Mouse (Mus musculus) NIH3T3 (cell line): Measurements from ENCODE around the gene Chst11.

Source experiments
- DNase-seq: peaks from one replicate; pipeline ENCODE4 v3.0.0-alpha.2; 2012; ENCODE audit warnings: low read depth

Chst11 gene

DNA sequence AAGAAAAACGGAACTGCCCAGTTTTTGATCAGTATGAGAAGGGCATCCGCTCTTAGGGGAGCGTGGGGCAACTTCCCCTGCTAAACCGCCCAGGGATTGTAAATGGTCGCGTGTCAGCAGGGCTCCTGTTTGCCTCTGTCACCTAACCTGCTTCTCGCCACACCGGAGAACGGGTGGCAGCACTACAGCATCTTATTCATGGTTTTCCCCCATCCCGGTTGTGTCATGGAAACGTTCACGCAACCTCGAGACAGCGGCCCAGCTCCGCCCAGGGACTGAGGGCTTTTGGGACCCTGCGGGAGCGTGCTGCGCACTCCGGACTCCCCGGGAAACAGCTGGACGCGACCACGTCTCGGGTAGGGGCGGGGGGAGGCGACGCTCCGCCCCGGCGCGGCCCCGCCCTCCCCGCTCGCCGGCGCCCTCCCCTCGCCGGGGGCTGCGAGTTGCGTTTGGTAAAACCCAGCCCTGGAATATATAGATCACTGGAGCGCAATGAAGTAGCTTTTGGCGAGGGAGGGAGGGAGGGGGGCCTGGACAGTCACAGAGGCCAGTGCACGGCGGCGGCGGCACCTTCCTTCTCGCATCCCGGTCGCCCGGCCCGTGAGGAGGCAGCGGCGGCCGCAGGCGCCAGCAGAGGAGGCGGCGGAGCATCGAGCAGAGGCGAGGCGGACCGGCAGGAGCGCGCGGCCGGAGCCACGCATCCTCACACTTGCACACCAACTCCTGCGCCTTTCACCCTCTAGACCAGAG lies at the start of gene Chst11:
Gene Chst11, plus strand, starts transcription at position 549 of the 750 bp plus-strand sequence.
- DNase-seq = peak; percentile 90

DNA sequence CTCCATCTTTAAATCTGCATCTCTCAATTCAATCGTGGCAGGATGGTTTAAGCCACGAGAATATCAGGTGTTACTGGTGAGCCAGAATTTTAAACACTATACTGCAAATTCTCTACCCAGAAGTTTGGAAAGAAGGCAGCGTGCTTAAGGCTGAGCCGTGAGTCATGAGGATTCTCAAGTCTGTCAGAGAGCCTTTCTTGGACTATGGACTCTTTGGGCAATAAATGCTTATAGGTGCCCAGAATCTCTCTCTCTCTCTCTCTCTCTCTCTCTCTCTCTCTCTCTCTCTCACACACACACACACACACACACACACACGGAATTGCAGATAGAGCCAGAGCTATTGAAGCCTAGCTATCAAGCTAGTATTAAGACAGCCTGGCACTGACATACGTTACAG lies 49.5 kb upstream of the Chst11 start:
- no peak for DNase-seq

DNA sequence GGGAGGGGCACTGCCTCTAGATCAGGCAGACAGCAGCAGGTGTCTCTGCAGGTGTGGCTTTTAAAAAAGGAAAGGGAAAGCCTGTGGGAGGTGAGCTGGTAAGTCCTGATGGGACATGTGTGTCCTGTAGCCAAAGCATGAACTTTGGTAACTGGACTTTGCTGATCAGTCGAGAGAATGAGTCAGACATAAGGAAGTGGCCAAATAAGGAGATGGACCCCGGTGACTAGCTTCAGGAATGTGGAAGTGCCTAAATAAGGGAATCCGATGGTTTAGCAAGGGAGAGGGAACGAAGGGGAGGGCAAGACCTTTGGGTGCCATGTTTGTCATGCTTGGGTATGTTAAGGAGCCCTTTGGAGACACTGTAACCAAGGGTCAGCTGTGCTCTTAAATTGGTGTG lies 31.9 kb upstream of the Chst11 start:
- DNase-seq = peak; percentile 18

DNA sequence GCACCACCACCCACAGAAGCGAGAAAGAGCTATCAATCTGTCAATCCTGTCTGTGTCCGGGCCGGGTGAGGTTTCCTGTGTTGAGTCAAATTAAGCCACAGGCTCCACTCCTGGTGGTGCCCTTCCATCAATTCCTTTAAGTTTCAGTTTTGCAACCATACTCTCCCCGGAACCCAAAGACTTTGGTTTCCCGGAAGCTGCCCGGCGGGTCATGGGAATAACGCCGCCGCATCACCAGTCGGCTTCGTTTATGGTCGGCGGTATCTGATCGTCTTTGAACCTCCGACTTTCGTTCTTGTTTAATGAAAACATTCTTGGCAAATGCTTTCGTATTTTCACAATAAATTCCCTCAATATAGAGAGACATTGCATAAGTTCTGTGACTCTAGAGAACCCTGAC lies 30.2 kb upstream of the Chst11 start:
- no peak for DNase-seq

DNA sequence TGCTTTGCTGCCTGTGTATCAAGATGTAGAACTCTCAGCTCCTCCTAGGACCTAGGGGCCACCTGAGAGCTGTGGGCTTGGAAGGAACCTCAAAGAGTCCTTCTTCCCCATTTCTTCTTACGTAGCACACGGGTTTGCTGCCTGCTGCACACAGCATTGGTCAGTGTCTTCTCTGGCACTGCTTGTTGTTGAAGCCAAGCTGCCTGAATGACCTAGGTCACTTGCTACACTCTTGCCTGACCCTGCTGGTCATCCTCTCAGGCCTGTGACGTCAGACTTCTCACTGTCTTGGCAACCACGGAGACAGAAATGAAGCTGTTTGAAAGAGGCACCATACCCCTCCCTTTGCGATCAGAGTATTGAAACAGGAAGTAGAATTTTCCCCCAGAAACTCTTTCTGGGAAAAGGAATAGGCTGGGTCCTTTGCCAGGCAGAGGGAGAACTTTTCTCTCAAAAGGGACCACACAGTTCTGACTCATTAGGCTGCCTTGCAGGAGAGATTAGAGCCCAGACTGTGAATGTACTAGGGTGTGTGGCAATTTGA lies 27.0 kb upstream of the Chst11 start:
- DNase-seq = peak; percentile 76

DNA sequence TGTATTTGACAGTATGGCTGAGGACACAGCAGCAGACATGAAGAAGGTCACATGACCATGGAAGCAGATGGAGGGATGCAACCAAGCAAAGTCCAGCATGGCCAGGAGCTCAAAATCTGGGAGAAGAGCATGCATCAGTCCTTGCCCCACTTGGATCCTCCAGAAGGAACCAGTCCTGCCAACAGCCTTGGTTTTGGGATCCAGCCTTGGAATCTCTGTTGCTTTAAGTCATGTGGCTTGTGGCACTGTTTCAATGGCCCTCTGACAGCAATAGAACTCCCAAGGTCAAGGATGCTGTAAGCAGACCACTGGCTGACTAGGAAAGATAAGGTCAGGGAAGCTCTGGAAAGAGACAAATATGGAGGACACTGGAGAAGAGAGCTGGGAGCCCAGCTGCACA lies 26.0 kb upstream of the Chst11 start:
- no peak for DNase-seq

DNA sequence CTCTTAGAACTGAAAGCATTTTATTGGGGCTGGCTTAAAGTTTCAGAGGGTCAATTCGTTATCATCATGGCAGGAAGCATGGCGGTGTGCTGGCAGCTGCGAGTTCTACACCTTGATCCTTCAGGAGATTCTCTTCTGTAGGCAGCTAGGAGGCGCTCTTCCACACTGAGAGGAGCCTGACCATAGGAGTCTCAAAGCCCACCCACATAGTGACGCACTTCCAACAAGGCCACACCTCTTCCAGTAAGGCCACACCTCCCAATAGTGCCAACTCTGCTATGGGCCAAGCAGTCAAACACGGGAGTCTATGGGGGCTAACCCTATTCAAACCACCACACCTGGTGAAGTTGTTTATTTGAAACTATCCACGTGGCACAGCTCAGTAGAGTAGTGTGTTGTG lies 24.0 kb upstream of the Chst11 start:
- no peak for DNase-seq

DNA sequence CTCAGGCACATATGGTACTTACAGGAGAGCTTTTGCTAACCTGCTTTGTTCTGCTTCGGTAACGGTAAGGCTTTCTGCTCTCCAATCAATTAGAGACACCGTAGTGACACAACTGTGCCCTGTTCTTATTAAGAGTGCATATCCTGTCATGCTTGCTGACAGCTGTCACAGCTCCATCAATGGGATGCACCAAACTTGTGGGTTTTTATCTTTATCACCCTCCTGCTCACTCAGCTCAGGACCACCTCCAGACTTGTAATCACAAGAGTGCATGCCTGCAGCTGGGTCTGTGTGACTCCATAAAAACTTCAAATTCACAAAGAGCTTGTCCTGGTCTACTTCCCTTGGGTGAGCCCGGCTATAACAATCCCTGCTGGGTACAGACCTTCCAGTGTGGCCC lies 23.3 kb upstream of the Chst11 start:
- no peak for DNase-seq

DNA sequence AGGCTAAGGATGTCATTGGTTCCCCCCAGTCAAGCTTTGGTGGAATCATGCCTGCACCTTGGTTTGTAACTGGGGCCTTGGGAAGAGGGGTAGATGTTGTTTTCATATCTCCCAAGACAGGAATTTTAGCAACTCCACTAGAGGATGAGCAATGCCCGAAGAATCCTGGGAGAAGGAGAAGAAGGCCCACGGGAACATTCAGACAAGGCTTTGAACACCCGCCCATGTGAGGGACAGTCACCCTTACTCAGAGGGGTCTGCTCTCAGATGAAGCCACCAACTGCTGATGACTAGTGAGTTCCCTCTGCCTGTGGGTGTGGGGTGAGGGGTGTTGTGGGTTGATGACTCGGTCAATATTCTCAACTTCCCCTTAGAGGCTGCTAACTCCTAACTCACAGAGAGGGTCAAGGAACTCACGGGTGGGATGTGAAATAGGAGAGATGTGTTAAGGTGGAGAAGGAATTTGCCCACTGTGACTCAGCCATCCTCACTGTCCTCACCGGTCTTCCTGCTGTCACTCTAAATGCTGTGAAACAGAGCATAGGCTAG lies 22.8 kb upstream of the Chst11 start:
- DNase-seq = peak; percentile 43

DNA sequence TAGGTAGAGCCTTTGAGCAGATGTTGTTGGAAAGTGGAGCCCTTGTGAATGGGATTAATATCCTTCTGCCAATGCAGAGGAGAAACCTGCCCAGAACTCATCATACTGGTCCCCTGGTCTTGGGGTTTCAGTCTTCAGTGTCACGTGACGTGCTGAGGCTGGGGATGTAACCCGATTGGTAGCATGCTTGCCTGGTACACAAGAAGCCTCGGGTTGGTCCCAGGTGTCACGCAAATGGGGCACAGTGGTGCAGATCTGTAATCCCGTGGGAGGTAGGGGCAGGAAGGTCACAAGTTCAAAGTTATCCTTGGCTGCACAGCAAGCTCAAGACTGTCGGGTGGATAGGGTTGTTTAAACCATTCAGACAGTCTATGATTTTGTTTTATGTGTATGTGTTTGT lies 20.8 kb upstream of the Chst11 start:
- no peak for DNase-seq

DNA sequence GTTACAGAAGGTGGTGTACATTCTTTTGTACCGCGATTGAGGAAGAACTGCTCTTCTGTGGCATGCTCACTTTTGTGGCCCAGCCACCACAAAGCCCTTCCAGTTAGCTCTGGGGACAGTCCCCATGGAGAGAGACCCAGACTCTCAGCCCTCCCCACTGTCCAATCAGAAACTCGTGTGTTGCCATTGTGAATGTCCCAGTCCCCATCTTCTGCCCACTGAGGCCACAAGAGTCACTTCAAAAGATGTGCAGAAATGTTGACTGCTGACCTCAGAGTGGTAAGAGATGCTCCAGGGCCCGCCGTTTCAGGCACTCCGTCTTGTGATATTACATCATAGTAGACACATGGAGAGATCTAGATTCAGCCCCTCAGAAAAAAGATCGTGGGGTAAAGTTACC lies 18.6 kb upstream of the Chst11 start:
- DNase-seq = no peak

DNA sequence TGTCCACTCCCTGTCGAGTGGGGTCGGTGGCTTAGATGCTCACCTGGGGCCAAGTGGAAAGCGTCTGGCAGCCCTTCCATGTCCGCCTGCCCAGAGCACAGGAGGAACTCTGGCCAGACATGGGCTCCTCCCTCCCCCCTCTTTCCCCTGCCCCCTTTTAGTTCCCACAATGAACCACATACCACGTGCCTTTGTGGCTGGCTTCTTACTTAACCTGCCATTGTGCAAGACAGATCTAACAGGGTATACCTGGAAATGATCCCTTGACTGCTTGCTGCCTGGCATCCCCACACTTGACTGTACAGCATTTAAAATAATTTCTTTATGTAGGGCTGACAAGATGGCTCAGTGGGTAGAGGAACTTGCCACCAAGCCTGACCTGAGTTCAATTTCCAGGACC lies 15.7 kb upstream of the Chst11 start:
- no peak for DNase-seq

DNA sequence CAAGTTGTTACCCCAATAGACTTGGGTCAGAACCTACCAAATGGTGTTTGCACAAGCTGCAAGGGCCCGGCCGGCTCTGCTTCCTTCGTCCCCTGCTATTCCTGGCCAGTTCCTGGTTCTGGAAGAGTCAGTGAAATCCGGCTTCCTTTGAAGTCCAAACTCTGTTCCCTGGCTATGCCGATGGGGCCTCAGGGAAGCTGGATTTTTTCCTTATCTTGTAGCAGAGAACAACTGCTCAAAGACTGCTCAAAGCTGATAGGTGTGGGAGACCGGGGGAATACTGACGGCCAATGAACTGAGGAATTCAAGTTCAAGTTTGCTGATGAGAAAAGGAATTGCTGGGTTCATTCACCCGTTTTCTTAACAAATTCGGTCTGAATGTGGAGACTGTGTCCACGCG lies 13.7 kb upstream of the Chst11 start:
- no peak for DNase-seq

DNA sequence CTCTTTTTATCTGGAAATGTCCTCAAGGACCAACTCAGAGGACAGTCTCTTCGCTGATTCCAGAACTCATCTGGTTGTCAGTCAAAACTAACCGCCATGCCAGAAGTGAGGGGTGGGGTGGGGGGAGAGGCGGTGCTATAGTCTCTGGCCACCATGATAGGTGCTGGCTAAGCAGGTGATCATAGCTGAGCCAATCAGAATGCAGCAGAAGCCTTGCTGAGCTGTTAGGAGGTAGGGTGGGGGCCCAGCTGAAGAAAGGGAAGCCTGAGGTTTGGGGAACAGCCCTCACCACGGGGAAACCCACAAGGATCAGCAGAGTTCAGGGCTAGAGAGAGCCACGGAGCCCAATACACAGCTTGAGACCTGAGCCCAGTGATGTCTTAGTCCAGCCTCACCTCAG lies 11.1 kb upstream of the Chst11 start:
- DNase-seq = no peak

DNA sequence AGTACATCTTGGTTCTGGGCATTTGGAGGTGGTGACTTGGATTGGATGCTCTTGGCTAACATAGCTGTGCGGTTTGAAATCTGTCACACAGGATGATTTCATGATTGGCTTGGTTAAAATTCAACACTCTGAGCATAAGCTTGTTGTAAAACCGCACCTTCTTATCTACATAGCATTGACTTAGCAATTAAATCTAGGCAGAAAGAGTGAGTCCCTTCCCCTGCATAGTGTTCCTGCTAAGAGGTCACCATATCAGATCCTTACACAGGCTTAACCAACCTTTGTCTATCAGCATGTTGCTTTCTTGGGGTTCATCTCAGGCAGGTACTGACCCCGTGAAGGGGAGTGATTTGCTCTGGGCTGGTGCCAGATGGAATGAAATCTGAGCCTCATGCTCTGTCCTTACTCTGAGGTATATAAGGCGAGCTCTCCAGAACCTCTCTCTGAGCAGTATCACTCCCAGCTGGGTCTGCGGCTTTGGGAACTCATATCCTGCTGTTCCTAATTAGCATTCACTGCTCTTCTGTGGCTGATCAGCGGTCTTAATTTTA lies 10.6 kb upstream of the Chst11 start:
- no peak for DNase-seq

DNA sequence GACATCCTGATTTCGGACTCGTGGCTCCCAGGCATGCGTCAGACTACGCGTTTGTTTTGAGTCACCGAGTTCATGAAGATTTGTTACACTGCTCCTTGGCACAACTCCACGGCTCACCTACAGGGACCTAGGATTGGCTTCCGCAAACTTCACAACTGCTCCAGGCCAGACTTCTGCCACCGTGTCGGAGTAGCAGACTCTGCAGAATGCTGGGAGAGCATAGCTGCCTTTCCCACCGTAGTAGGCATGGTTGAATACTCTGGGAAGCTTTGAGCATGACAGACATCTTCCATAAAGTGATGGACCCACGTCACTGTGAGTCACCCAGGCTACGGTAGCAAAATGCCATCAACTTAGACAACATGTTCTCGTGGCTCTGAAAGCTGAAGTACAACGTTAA lies 9.5 kb upstream of the Chst11 start:
- no peak for DNase-seq

DNA sequence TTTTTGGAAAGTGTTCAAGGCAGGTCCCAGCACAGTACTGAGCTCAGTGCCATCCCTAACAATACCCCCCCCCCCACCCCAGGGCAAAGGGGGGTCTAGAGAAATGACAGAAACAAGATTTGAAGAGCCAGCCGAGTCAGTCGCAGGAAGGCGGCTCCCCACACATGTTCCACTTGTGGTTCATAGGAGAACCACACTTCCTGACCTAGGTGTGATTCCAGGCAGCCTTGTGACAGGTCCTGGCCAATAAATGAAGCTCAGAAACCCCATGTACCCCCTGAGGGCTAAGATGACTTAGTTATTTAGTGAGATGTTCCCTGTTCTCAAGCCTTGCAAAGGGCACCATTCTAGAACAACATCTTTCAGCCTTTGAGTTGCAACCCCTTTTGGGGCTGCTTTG lies 3.0 kb upstream of the Chst11 start:
- no peak for DNase-seq

DNA sequence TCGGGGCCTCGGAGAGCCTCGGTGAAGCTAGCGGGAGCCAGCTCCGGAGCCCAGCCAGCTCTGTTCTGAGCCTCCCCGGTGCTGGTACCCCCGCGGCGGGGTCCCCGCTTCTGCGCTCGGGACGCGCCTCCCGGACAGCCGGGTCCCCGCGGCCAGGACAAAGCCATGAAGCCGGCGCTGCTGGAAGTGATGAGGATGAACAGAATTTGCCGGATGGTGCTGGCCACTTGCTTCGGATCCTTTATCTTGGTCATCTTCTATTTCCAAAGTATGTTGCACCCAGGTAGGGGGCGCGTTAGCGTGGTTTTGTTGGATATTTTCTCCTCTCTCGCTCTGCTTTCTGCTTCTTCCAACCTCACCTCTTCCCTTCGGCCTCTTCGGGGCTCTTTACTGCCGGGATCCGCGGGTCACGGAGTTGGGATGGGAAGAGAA lies 418 bp downstream of the Chst11 start:
- peak; percentile 82 for DNase-seq

DNA sequence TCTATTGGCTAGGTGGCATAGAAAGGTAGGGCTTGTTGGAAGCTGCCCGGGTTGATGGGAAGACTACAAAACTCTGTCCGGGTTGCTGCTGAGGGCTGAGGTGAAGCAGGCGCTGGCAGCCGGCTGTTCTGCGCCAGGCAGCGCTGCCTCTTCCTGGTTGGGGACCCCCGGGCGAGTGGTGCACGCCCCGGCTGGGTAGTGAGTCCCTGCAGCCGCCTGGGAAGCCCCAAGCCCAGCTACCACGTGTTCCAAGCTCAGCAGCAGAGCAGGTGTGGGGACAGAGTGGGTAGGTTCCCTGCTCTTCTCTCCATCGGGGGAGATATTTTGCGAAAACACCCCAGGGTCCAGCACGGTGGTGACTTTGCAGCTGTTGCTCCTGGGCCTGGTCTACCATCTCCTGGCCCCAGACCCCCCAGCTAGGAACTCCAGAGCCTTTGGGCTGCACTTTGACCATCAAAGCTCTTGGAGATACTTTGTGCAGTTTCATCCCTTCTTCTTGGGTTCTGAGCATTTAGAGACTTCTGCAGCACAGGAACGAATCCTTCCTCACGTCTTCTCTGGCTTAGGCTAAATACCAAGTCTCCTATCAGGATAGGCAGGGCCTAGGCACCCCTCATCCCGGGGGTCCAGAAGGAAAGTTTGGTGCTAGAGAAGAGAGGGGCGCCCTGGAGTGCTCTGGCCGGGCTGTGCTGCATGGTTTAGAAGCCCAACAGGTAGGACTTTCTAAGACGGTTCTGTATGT lies 1.1 kb downstream of the Chst11 start:
- peak; percentile 42 for DNase-seq

DNA sequence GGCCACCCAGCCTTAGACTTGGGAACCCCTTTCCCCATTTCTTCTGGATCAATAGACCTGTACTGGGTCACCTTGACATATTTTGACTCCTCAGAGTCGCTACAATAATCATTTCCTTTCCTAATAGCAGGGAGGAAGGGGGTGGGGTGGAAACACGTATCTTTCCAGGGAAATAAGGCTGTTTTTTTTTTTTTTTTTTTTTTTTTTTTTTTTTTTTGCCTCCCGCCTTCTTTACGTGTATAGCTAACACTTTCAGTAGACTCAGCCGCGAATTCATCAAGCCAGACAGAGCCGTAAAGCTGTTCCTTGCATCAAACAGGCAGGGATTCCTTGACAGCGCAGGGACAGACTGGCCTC lies 1.7 kb downstream of the Chst11 start:
- DNase-seq = no peak

DNA sequence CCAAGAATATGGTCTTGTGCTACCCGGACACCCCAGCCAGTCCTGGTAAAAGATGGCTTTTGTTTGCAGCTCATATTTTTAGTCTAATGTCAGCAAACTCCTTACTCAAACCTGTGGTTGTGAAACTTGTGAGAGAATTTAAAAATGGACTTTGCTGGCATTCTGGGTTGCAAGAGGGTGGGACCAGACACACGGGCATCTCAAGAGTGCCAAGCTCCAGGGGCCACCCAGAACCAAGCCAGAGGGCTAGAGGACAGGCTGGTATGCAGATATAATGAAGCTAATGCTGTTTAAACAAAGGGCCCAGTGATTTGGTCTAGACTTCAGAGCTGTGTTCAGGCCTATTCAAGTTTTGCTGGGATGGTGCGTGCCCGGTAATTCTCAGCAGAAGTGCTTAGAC lies 2.1 kb downstream of the Chst11 start:
- peak; percentile 55 for DNase-seq

DNA sequence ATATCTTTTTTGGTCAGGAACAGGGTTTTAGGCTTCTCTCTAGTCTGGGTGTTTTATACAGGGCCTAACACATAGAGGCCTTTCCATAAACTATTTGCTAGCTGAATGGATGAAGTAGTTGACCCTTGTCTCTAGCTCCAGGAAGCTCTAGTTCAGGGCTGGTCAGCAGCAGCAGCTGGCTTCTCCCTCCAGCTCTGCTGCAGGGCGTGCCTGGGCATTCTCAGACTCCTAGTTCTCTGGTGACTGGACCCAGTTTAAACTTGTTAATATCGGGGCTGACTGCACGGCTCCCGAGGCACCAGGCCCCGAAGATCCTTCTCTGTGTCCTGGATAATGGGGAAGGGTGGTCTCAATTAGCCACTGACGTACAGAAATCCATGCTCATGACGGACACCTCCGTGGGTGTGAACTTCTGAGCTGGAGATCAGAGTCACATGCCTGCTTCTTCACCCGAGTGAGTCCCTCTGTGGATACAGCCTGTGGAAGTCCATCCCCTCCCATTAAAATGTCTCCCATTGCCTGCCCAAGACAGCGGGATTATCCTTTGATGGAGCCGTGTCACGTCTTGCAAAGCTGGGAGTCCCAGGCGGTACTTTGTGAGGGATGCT lies 4.2 kb downstream of the Chst11 start:
- no peak for DNase-seq

DNA sequence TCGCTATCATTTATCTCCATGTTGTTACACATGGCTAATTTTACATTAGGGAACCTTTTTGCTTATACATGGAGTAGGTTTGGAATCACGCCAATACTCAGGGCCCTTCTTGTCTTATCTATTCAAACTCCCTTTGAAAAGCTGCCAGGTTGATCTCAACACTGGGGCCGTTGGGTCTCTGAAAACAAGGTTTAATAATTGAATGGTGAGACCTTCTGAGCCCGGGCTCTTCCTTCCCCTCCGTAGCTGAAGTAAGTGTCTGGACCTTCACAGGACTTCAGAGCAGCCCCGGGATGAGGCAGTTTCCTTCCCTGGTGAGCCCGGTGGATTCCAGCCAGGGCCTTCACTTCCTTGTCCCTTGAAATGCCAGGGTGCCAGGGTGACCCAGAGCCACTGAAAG lies 5.6 kb downstream of the Chst11 start:
- peak; percentile 27 for DNase-seq
